Mouse (Mus musculus): ENCODE measurements around the gene Spcs2.

GRCm38 (mm10) chr7:99836781-99837180, 26.5 kb downstream of the Spcs2 start:
- TF ChIP-seq CTCF (IDR thresholded peaks at IDR 0.05) (no peak), EP300 (IDR thresholded peaks at IDR 0.05) (no peak; the same call in 1 of the 2 replicates)
